Mouse (Mus musculus): ENCODE results near the gene Apoa5.
A peak's percentile ranks its signal among the peaks of the same experiment; 100 is the strongest.

GRCm38 (mm10) chr9:46302142-46302541, 33.7 kb downstream of the Apoa5 start:
- TF ChIP-seq CTCF (IDR thresholded peaks at IDR 0.05; ENCODE audit: low read depth): peak; percentile 94
- no peak for TF ChIP-seq EP300 (IDR thresholded peaks at IDR 0.05; ENCODE audit: low read depth)
